Mouse (Mus musculus) layer of hippocampus, adult 2 months (tissue): Measurements from ENCODE around the gene Ehhadh. TPM values are rescaled to one million over a fixed set of nuclear protein-coding genes. Genes with fewer than 3 reads are reported as not detected.

Source experiments
- DNase-seq, 2 experiments: peaks; one replicate each; pipeline ENCODE4 v3.0.0; 2022; ENCODE audit warnings: low spot score in 2 of 2
- H3K27ac ChIP-seq: fragments of 200-600 bp; 2 replicates; pipeline ENCODE4 v1.8.1; 2022
- H3K4me3 ChIP-seq: fragments of 200-600 bp; 2 replicates; pipeline ENCODE4 v1.8.1; 2022; ENCODE audit warnings: mild to moderate bottlenecking
- CTCF ChIP-seq: fragments of 200-600 bp; conservative IDR thresholded peaks from 2 replicates; pipeline ENCODE4 v1.8.1; 2022; ENCODE audit warnings: antibody characterized with exemption, mild to moderate bottlenecking, moderate library complexity
- total RNA-seq, 2 experiments: library from RNA; stranded (reverse); gene quantifications; 2 replicates each; pipeline ENCODE4 v1.2.3; 2021

Ehhadh gene
- total RNA-seq, 2 experiments from 2014 or later: 1.7 to 2.5 TPM

DNA sequence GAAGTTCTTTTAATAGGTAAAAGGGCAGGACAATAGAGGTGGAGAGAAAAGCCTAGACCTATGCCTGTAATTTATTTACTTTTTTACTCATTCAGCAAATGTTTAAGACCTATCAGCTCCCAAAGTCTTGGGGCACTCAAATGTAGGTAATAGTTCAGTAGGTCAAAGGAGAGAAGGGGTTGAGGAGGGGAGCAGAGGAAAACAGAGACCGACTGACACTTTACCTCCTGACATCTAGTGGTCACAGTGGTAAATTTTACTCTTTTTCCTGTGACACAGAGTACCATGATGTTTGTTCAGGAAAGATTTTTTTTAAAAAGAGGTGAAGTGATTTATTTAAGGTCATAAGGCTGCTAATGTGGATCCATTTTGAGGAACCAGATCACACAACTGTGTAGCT is 2.9 kb upstream of the Ehhadh start:
- no peak for DNase-seq
- Histone ChIP-seq H3K27ac (no peak overlapping the region), H3K4me3 (no peak overlapping the region)
- TF ChIP-seq CTCF: no peak; the same call in none of the 2 replicates

DNA sequence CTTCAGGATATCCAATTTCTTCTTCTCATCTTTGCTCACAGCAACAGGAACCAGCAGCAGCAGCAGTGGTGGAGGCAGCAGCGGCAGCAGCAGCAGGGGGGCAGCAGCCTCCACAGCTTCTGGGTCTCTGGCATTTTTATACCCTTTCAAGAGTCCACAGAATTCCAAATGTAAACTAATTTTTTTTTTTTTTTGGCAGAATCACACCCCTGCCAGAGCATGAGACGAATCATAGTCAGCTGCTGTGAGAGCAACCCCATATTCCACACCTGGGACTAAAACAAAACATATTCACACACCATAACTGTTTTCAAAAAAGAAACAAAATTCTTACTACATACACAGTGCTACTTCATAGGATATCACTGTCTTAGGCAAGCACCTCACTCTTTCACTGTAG is 1.6 kb upstream of the Ehhadh start:
- no peak for DNase-seq
- TF ChIP-seq CTCF: no peak
- Histone ChIP-seq H3K4me3 (no peak overlapping the region), H3K27ac (no peak overlapping the region)

DNA sequence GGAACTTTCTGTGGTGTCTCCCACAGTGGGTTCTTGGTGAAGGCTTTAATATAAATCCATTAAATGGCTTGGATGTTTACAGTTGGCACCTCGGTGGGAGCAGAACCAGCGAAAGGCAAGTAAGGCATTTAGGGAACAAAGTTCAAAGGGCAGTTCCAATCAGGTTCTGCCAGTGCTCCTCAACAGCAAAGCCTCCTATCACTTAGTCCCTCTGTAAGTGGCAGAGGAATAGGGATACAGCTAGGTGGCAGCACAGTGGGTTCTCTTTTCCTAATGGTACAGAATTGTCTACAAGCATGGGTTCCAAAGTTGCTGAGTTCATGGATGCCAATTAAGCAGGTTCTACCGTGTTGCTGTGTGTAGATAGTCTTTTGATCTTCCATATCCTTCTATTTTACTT is 974 bp upstream of the Ehhadh start:
- H3K4me3 ChIP-seq: no peak overlapping the region
- H3K27ac ChIP-seq: no peak overlapping the region
- TF ChIP-seq CTCF: peak; percentile 62
- DNase-seq: no peak

DNA sequence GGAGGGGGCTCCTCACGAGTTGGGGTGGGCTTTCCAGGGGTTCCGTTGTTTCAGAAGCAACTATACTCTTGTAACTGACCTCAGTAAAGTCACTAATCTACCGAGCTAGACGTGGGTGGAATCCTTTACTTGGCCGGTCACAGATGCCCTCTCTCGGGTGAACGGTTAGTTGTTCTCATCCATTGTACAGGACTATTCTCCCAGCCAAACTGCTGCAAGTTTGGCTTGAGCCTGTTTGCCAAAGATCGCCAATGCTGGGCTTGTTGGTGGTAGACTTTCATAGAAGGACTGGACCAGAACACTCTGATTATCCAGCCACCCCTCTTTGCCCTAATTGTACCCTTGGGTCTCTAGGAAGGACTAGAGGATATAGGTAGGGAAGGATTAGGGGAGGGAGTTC is 1.3 kb downstream of the Ehhadh start:
- no peak for DNase-seq
- TF ChIP-seq CTCF: no peak

DNA sequence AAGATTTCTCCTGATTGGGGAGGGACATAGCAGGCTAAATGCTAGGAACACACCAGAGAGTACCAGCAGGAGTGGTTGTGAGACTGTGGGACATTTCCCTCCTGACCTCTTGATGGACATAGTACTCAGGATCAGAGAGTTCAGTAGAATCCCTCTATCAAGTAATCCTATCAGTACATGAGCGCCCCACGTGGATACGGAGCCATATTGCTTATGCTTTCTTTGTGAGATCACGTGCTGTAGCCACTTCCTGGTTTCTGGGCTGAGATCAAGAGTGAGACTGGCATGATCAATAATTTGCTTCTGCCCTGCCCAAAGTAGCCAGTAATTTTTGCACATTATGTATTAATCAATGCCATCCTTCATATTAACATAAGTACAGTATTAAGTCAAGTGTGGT is 2.6 kb downstream of the Ehhadh start:
- DNase-seq: no peak
- H3K4me3 ChIP-seq: no peak overlapping the region
- no peak overlapping the region for H3K27ac ChIP-seq
- no peak for TF ChIP-seq CTCF

More for the DNA sequence above, 1.3 kb downstream of the Ehhadh start:
- Histone ChIP-seq H3K4me3 (no peak overlapping the region), H3K27ac (no peak overlapping the region)

- no peak for DNase-seq
- TF ChIP-seq CTCF: no peak
- H3K4me3 ChIP-seq: no peak overlapping the region
- no peak overlapping the region for H3K27ac ChIP-seq
Measured at GRCm38 (mm10) chr16:21782807-21783206, 4.8 kb downstream of the Ehhadh start.

DNA sequence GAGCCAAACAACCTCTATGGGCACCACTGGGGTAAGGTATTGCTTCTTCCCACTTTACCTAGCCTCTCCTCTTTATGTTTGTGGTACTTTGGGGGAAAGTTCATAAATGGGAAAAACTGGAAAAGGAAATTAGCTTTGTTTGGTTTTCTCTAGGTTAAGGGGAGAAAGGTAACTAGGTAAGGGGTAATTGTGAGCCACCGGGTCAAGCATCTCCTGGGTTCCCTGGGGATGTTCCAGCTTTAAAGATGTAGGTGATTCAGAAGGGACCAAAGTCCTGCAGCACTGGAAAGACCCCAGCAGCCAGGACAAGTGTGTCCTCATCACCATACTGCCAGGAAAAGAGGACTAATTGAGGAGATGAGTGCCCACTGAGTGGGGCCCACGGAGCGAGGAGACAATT is 5.7 kb downstream of the Ehhadh start:
- TF ChIP-seq CTCF: no peak
- H3K27ac ChIP-seq: no peak overlapping the region
- DNase-seq: no peak
- H3K4me3 ChIP-seq: no peak overlapping the region

DNA sequence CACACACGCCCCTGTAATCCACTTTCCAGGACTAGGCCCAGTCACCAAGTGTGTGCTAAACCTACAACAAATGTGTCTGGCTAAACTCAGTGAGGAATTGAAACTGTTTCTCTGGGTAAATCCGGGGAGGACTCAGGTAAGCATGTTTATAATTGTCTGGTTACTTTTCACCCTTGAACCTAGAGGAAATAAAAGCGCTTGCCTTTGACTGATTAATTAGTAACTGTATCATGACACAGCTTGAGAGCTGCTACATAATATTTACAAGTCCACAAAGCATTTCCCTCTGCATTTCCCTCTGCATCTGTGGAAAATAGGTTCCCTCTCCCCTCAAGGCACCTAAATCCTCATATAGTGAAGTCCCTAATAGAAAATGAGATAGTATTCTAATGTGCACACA is 6.3 kb downstream of the Ehhadh start:
- DNase-seq: no peak
- no peak for TF ChIP-seq CTCF
- no peak overlapping the region for H3K27ac ChIP-seq
- H3K4me3 ChIP-seq: no peak overlapping the region

DNA sequence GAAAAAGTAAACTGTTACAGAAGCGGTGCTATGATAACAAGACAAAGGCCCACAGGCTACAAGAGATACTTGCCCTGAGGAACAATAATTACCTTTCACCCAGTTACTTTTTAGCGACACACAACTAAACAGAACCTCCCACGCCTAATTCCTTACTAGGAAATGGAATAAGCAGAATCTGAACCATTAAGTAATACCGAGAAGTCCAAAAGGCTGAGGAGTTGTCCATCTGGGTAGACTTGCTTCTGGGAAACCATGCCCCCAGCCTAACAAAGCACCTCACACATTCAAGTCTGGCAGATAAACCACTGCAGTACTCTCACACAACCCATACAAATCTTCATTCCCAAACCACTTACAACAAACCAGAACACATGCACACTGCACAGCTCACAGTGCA is 8.5 kb downstream of the Ehhadh start:
- DNase-seq: no peak
- Histone ChIP-seq H3K4me3 (no peak overlapping the region), H3K27ac (no peak overlapping the region)
- TF ChIP-seq CTCF: no peak

GRCm38 (mm10) chr16:21778293-21778866 is 9.2 kb downstream of the Ehhadh start:
- no peak for DNase-seq
- no peak for TF ChIP-seq CTCF
- no peak overlapping the region for H3K4me3 ChIP-seq

GRCm38 (mm10) chr16:21774725-21775124 is 12.9 kb downstream of the Ehhadh start:
- DNase-seq: no peak
- Histone ChIP-seq H3K4me3 (no peak overlapping the region), H3K27ac (no peak overlapping the region)
- no peak for TF ChIP-seq CTCF

More at GRCm38 (mm10) chr16:21778293-21778866, 9.2 kb downstream of the Ehhadh start:
- H3K27ac ChIP-seq: no peak overlapping the region

GRCm38 (mm10) chr16:21769667-21770066 is 17.9 kb downstream of the Ehhadh start:
- Histone ChIP-seq H3K27ac (no peak overlapping the region), H3K4me3 (no peak overlapping the region)
- TF ChIP-seq CTCF: peak; percentile 76
- peak in 1 of 2 experiments; percentile 26 for DNase-seq

GRCm38 (mm10) chr16:21768255-21768654 is 19.4 kb downstream of the Ehhadh start:
- H3K27ac ChIP-seq: no peak overlapping the region
- no peak for DNase-seq
- peak; percentile 72 for TF ChIP-seq CTCF
- H3K4me3 ChIP-seq: no peak overlapping the region

DNA sequence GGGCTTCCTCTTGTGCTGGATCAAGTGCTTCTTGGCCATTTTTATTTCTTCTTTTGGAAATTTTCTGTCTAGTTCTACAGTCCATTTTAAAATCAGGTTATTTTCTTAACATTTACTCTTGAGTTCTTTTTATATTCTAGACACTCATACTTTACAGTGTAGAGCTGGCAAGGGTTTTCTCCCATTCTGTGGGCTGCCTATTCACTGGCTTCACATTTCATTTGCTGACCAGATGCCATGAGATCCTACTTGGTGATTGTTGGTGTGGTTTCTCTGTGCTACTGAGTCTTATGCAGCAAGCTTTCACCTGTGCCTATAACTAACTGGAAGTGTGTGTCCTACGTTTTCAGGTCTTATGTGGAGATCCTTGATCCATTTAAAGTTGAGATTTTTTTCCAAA is 29.2 kb downstream of the Ehhadh start:
- Histone ChIP-seq H3K27ac (no peak overlapping the region), H3K4me3 (no peak overlapping the region)
- DNase-seq: no peak
- TF ChIP-seq CTCF: no peak

- no peak for DNase-seq
- no peak for TF ChIP-seq CTCF
- H3K4me3 ChIP-seq: no peak overlapping the region
- H3K27ac ChIP-seq: no peak overlapping the region
Measured at GRCm38 (mm10) chr16:21743401-21743800, 44.2 kb downstream of the Ehhadh start.
